Mouse (Mus musculus) MEL (cell line): ENCODE measurements around the gene Wsb2. TPM values are rescaled to one million over a fixed set of nuclear protein-coding genes. Genes with fewer than 3 reads are reported as not detected.

Source experiments
- DNase-seq: peaks from one replicate; pipeline ENCODE4 v3.0.0; 2011; ENCODE audit warnings: low read depth, low spot score
- H3K27ac ChIP-seq: 2 replicates; pipeline ENCODE4 v1.5.1; 2012; ENCODE audit warnings: low read depth, mild to moderate bottlenecking, control low read depth, low read length, moderate library complexity; ENCODE audit not compliant: control insufficient read depth
- H3K27me3 ChIP-seq, 2 experiments: fragments of 150-350 bp in 1 of 2; sonication (generic) in 1 of 2; 2 replicates each; pipeline ENCODE4 v1.6.1; 2012; ENCODE audit warnings: low read length in 2 of 2, mild to moderate bottlenecking in 2 of 2, improper control_type of control experiment in 1 of 2, moderate library complexity in 1 of 2; ENCODE audit not compliant: insufficient read depth in 2 of 2, control insufficient read depth in 1 of 2
- H3K36me3 ChIP-seq, 2 experiments: 2 replicates each; pipeline ENCODE4 v1.6.1; 2012 to 2014; ENCODE audit warnings: low read length in 2 of 2, improper control_type of control experiment in 1 of 2, inconsistent platforms in 1 of 2, mild to moderate bottlenecking in 1 of 2; ENCODE audit not compliant: insufficient read depth in 2 of 2, control insufficient read depth in 1 of 2
- H3K4me1 ChIP-seq, 2 experiments: fragments of 150-350 bp in 1 of 2; sonication (generic) in 1 of 2; 2 replicates each; pipeline ENCODE4 v1.6.1; 2012; ENCODE audit warnings: low read length in 2 of 2, improper control_type of control experiment in 1 of 2, mild to moderate bottlenecking in 1 of 2; ENCODE audit not compliant: insufficient read depth in 2 of 2, control insufficient read depth in 1 of 2
- H3K4me3 ChIP-seq, 2 experiments: fragments of 150-350 bp in 1 of 2; sonication (generic) in 1 of 2; 2 replicates each; pipeline ENCODE4 v1.5.1; 2012; ENCODE audit warnings: low read depth in 2 of 2, low read length in 2 of 2, mild to moderate bottlenecking in 2 of 2, moderate library complexity in 2 of 2, control low read depth in 1 of 2, improper control_type of control experiment in 1 of 2; ENCODE audit not compliant: control insufficient read depth in 1 of 2, insufficient read depth in 1 of 2
- H3K79me2 ChIP-seq: 2 replicates; pipeline ENCODE4 v1.6.1; 2012; ENCODE audit warnings: mild to moderate bottlenecking, low read length, moderate library complexity; ENCODE audit not compliant: control insufficient read depth, poor library complexity, insufficient read depth
- H3K9ac ChIP-seq: 2 replicates; pipeline ENCODE4 v1.6.1; 2012; ENCODE audit warnings: low read depth, mild to moderate bottlenecking, control low read depth, low read length, moderate library complexity; ENCODE audit not compliant: control insufficient read depth, poor library complexity, severe bottlenecking
- H3K9me3 ChIP-seq: fragments of 150-350 bp; sonication (generic); replicated peaks from 2 replicates; pipeline ENCODE4 v1.6.1; 2012; ENCODE audit warnings: mild to moderate bottlenecking, low read length, improper control_type of control experiment, moderate library complexity; ENCODE audit not compliant: insufficient read depth
- EP300 ChIP-seq, 2 experiments: IDR thresholded peaks; 2 replicates each; pipeline ENCODE4 v1.6.1; 2011; ENCODE audit warnings: improper control_type of control experiment in 2 of 2, low read length in 2 of 2, low read depth in 1 of 2, mild to moderate bottlenecking in 1 of 2
- ETS1 ChIP-seq: IDR thresholded peaks from 2 replicates; pipeline ENCODE4 v1.6.1; 2012; ENCODE audit warnings: low read depth, mild to moderate bottlenecking, inconsistent platforms, low read length, improper control_type of control experiment, moderate library complexity
- GATA1 ChIP-seq: IDR thresholded peaks from 2 replicates; pipeline ENCODE4 v1.6.1; 2011; ENCODE audit warnings: low read depth, low read length, improper control_type of control experiment
- JUND ChIP-seq: IDR thresholded peaks from 2 replicates; pipeline ENCODE4 v1.6.1; 2011; ENCODE audit warnings: low read depth, mild to moderate bottlenecking, improper control_type of control experiment, low read length
- MEF2A ChIP-seq: IDR thresholded peaks from 2 replicates; pipeline ENCODE4 v1.6.1; 2014; ENCODE audit warnings: low read depth, mild to moderate bottlenecking, inconsistent platforms, low read length, improper control_type of control experiment; ENCODE audit not compliant: poor library complexity, insufficient replicate concordance, severe bottlenecking; ENCODE audit errors: extremely low read depth
- MXI1 ChIP-seq: IDR thresholded peaks from 2 replicates; pipeline ENCODE4 v1.6.1; 2011; ENCODE audit warnings: mild to moderate bottlenecking, low read depth, low read length, improper control_type of control experiment
- MYC ChIP-seq: IDR thresholded peaks from 2 replicates; pipeline ENCODE4 v1.6.1; 2011; ENCODE audit warnings: low read depth, mild to moderate bottlenecking, low read length, improper control_type of control experiment, moderate library complexity
- POLR2AphosphoS5 ChIP-seq: IDR thresholded peaks from 2 replicates; pipeline ENCODE4 v1.6.1; 2012; ENCODE audit warnings: low read depth, borderline replicate concordance, mild to moderate bottlenecking, inconsistent platforms, low read length, moderate library complexity, mixed read lengths
- RCOR1 ChIP-seq: IDR thresholded peaks from 2 replicates; pipeline ENCODE4 v1.6.1; 2012; ENCODE audit warnings: low read depth, mild to moderate bottlenecking, inconsistent platforms, low read length, improper control_type of control experiment
- SIN3A ChIP-seq: IDR thresholded peaks from 2 replicates; pipeline ENCODE4 v1.6.1; 2012; ENCODE audit warnings: low read length, improper control_type of control experiment, inconsistent platforms
- TAL1 ChIP-seq: IDR thresholded peaks from 2 replicates; pipeline ENCODE4 v1.6.1; 2012; ENCODE audit warnings: mild to moderate bottlenecking, inconsistent platforms, low read length, moderate library complexity, mixed read lengths
- USF2 ChIP-seq, 2 experiments: IDR thresholded peaks; 2 replicates each; pipeline ENCODE4 v1.6.1; 2011 to 2012; ENCODE audit warnings: improper control_type of control experiment in 2 of 2, low read length in 2 of 2, borderline replicate concordance in 1 of 2, inconsistent platforms in 1 of 2, low read depth in 1 of 2, mild to moderate bottlenecking in 1 of 2; ENCODE audit not compliant: insufficient read depth in 1 of 2
- ZKSCAN1 ChIP-seq: IDR thresholded peaks from 2 replicates; pipeline ENCODE4 v1.6.1; 2012; ENCODE audit warnings: low read depth, mild to moderate bottlenecking, inconsistent platforms, low read length, improper control_type of control experiment, moderate library complexity
- ZMIZ1 ChIP-seq: IDR thresholded peaks from 2 replicates; pipeline ENCODE4 v1.6.1; 2012; ENCODE audit warnings: low read depth, mild to moderate bottlenecking, inconsistent platforms, low read length, improper control_type of control experiment, moderate library complexity
- polyA plus RNA-seq, 2 experiments: library from polyadenylated mRNA; stranded (reverse) in 1 of 2; unstranded in 1 of 2; fragments of >175 nt in 1 of 2; fragments of >200 nt in 1 of 2; gene quantifications; 2 replicates each; pipeline versions ENCODE4 v1.2.1 to v1.2.4; 2012; ENCODE audit warnings: low replicate concordance in 2 of 2, low read depth in 1 of 2; ENCODE audit not compliant: insufficient read length in 2 of 2, insufficient read depth in 1 of 2, missing spikeins in 1 of 2
- total RNA-seq: library from RNA; depleted of rRNA; stranded (reverse); fragments of 300-350 nt; gene quantifications from 2 replicates; pipeline ENCODE4 v1.2.3, GENCODE M21; 2012

Gene Wsb2
- total and polyA plus RNA-seq, 3 experiments: 32.9 to 56.9 TPM; not detected in 1

DNA sequence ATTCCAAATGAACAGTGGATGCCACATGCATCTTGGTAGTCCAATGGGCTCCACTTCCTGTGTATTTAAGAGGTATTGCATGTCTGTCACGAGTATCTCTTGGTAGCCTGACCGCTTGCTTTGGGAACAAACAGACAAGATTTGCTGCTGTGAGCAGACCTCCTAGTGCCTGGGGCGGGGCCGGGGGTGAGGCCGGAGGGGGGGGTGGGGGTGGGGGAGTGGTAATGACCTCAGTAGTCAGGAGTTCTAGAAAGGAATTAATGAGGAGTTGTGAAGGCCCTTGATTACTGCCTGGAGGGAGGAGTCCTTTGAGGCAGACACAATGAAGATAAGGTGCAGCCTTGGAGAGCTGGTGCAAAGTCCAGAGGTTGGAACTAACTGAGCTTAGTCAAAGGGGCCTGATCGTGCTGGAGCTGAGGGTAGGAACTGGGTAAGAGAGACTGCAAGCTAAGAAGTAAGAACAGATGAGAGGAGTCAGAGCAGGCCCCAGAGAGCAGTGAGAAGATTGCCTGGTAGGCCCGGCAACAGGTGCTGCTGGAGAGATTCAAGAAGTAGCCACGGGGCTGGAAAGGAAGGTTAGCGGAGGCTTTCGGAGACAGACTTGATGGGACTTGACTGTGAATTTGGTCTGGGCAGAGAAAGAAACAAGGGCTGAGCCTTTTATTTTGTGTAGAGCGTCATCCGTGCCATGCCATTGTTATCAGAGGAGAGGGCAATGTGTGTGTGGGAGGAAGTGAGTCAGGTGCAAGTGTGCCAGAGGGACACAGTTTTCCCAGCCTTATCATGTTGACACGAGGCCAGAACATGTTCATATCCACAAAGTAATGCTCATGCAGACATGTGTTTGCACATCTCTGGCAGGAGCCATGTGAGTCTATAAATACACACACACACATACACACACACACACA is 3.8 kb downstream of the Wsb2 start (continued):
- TF ChIP-seq TAL1: peak; percentile 51
- peak; percentile 88 for TF ChIP-seq MYC
- TF ChIP-seq ETS1: peak; percentile 92
- no peak for TF ChIP-seq MEF2A
- TF ChIP-seq JUND: 0 out of 2 replicates have a peak, but pooled peaks have one; percentile 21
- no peak for TF ChIP-seq ZMIZ1
- no peak for TF ChIP-seq POLR2AphosphoS5
- TF ChIP-seq USF2 (IDR thresholded peaks at IDR 0.05; ENCODE audit: borderline replicate concordance in 1 of 2, insufficient read depth in 1 of 2, low read depth in 1 of 2, low read length in 2 of 2): no peak
- TF ChIP-seq EP300 (IDR thresholded peaks at IDR 0.05; ENCODE audit: low read depth in 1 of 2, low read length in 2 of 2): peak; percentile 64 to 65

DNA sequence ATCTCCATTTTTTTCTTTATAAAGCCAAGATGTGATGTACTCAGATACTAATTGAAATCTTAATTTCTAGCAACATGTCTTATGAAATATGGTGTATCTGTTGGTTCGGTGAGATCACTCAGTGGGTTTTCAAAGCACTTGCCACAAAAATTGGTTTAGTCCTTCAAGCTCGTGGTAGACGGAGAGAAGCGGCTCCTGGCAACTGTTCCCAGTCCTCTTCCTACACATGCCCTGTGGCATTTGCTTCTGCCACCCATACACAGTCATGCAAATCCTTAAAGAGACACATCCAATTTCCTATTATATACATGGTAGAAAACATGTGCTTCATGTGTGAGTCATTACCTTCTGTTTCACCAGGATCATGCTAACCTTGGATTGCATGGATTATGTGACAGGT is 4.5 kb downstream of the Wsb2 start:
- H3K4me1 ChIP-seq: peaks cover 13 to 33% of the 10 kb centered on the region in 2 experiments

DNA sequence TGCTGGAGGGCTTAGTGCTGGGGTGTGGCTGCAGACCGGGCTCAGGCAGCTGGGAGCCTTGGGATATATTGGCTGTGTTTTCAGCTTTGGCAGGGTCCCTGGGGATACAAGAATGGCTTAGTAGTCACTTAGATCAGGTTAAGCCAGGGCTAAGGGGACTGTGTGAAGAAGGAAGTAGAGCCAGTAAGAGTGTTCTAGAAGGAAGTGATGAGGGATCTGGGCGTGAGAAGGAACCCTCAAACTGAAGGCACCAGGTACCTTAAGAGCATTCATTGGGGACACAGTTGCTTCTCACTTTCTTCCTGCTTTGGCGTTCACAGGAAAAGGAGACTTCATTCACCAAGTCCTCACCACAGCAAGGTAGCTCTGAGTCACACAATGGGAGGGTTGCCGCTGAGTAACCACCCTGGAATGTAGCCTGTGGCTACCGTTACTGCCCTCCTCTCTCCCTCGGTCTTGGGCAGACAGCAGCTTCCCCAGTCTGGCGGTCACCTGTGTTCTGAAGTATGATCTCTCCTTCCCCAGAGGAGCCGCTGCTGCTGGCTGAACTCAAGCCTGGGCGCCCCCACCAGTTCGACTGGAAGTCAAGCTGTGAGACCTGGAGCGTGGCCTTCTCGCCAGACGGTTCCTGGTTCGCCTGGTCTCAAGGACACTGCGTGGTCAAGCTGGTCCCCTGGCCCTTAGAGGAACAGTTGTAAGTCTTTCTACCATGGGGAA is 6.1 kb downstream of the Wsb2 start:
- Histone ChIP-seq H3K27ac (no peak overlapping the region), H3K27me3 (no peaks in the 10 kb centered on the region), H3K79me2 (no peaks in the 10 kb centered on the region), H3K9me3 (no peaks in the 10 kb centered on the region), H3K9ac (no peak overlapping the region), H3K36me3 (peaks cover 2 to 25% of the 10 kb centered on the region in 2 experiments; a peak in 3 of 4 replicates), H3K4me1 (peaks cover 13 to 32% of the 10 kb centered on the region in 2 experiments), H3K4me3 (no peak overlapping the region)
- TF ChIP-seq SIN3A: no peak
- TF ChIP-seq ZKSCAN1: no peak
- TF ChIP-seq RCOR1: no peak
- no peak for TF ChIP-seq MXI1
- DNase-seq: no peak

More for the DNA sequence above, 4.5 kb downstream of the Wsb2 start:
- Histone ChIP-seq H3K9ac (no peak overlapping the region), H3K4me3 (no peak overlapping the region)
- TF ChIP-seq GATA1: no peak
- TF ChIP-seq, all 39 proteins: peak for 0
- H3K27me3 ChIP-seq: no peaks in the 10 kb centered on the region
- H3K27ac ChIP-seq: no peak overlapping the region
- H3K9me3 ChIP-seq: no peaks in the 10 kb centered on the region
- peaks cover 9% of the 10 kb centered on the region for H3K79me2 ChIP-seq
- no peak for DNase-seq
- peaks cover 1 to 25% of the 10 kb centered on the region in 2 experiments; a peak in 3 of 4 replicates for H3K36me3 ChIP-seq
